Comparison of ENCODE assay signal across 12 mouse cellular contexts in genomic region chr11:60316250-60316649, GRCm38 (mm10). TPM values are rescaled to one million over a fixed set of nuclear protein-coding genes. Genes with fewer than 3 reads are reported as not detected.
DNase-seq lines count a peak whose midpoint lies in the region; ATAC-seq lines count a peak whose summit lies in the region.
"Had no signal": no experiment of that assay in that cellular context is flagged by ENCODE, and none has a peak within 500 bp of the region (broad histone marks: within the 10 kb centered on the region; RNA-seq: fewer than 3 reads in every experiment).

No protein-coding gene starts in this region.

- H3K9me3 ChIP-seq in hindbrain, embryonic 16.5 days (ENCODE audit: control insufficient read depth, low read length): no peaks in the 10 kb centered on the region
- no peaks in the 10 kb centered on the region for H3K9me3 ChIP-seq in hindbrain, embryonic 10.5 days
- no peaks in the 10 kb centered on the region for H3K9me3 ChIP-seq in kidney, embryonic 15.5 days (replicated peaks)
- H3K9me3 ChIP-seq: neural tube, embryonic 12.5 days had no signal

- 34% methylated on average over 7 of the region's 7 CpGs for WGBS in hindbrain, embryonic 16.5 days
- WGBS in hindbrain, embryonic 10.5 days: 82% methylated on average over 7 of the region's 7 CpGs
- 33% methylated on average over 7 of the region's 7 CpGs for WGBS in kidney, embryonic 15.5 days

- DNase-seq in adrenal gland, postnatal 10 days: peak; percentile 25
- DNase-seq in adrenal gland, adult 2 months: no peak
- DNase-seq in hindbrain, embryonic 10.5 days (ENCODE audit: low spot score): no peak
- DNase-seq in MN1 (ENCODE audit: low spot score): peak; percentile 69
- no peak for DNase-seq in urinary bladder, postnatal 4 days (ENCODE audit: low spot score in 2 of 2)
- DNase-seq in frontal cortex, postnatal 10 days (ENCODE audit: low spot score in 2 of 2): no peak
- DNase-seq: heart, adult 18-20 months; thymus, adult 18-20 months had no signal

- no peak for ATAC-seq in hindbrain, embryonic 16.5 days
- no peak for ATAC-seq in kidney, embryonic 15.5 days (replicated peaks; ENCODE audit: low FRiP score)

- no peaks in the 10 kb centered on the region for H3K27me3 ChIP-seq in hindbrain, embryonic 16.5 days (replicated peaks; ENCODE audit: control insufficient read depth, insufficient read depth, low read length)
- H3K27me3 ChIP-seq in hindbrain, embryonic 10.5 days (ENCODE audit: insufficient read depth, poor library complexity, severe bottlenecking): no peaks in the 10 kb centered on the region
- H3K27me3 ChIP-seq in kidney, embryonic 15.5 days: no peaks in the 10 kb centered on the region
- H3K27me3 ChIP-seq: neural tube, embryonic 12.5 days had no signal

- no peak overlapping the region for H3K4me3 ChIP-seq in hindbrain, embryonic 16.5 days (ENCODE audit: low read length)
- no peak overlapping the region for H3K4me3 ChIP-seq in hindbrain, embryonic 10.5 days
- no peak overlapping the region for H3K4me3 ChIP-seq in kidney, embryonic 15.5 days (replicated peaks)
- H3K4me3 ChIP-seq: neural tube, embryonic 12.5 days had no signal

- 0 out of 2 replicates have a peak overlapping the region, but pooled peaks have one; percentile 32 for H3K27ac ChIP-seq in hindbrain, embryonic 16.5 days (ENCODE audit: low read depth, low read length)
- H3K27ac ChIP-seq in hindbrain, embryonic 10.5 days: no peak overlapping the region
- peak overlapping the region; percentile 37 for H3K27ac ChIP-seq in kidney, embryonic 15.5 days
- H3K27ac ChIP-seq: neural tube, embryonic 12.5 days had no signal

- H3K4me1 ChIP-seq in hindbrain, embryonic 16.5 days (ENCODE audit: control insufficient read depth, insufficient read depth, low read depth, low read length): peaks cover 53% of the 10 kb centered on the region
- peaks cover 30% of the 10 kb centered on the region for H3K4me1 ChIP-seq in hindbrain, embryonic 10.5 days (replicated peaks)
- H3K4me1 ChIP-seq in kidney, embryonic 15.5 days: peaks cover 70% of the 10 kb centered on the region

- no peaks in the 10 kb centered on the region for H3K36me3 ChIP-seq in hindbrain, embryonic 16.5 days (ENCODE audit: control insufficient read depth, insufficient read depth, low read length)
- no peaks in the 10 kb centered on the region for H3K36me3 ChIP-seq in hindbrain, embryonic 10.5 days
- 0 out of 2 replicates have a peak, but pooled peaks cover 3% of the 10 kb centered on the region for H3K36me3 ChIP-seq in kidney, embryonic 15.5 days
- H3K36me3 ChIP-seq: neural tube, embryonic 12.5 days had no signal

- no peak overlapping the region for H3K9ac ChIP-seq in hindbrain, embryonic 16.5 days (ENCODE audit: low read depth, low read length)
- H3K9ac ChIP-seq in kidney, embryonic 15.5 days: no peak overlapping the region

- H3K4me2 ChIP-seq in hindbrain, embryonic 16.5 days (ENCODE audit: low read length): no peak overlapping the region
- no peak overlapping the region for H3K4me2 ChIP-seq in kidney, embryonic 15.5 days
- H3K4me2 ChIP-seq: liver, embryonic 11.5 days; neural tube, embryonic 12.5 days had no signal

RNA-seq across cellular contexts. Expression of gene Tom1l2, which starts 36.5 kb away (rescaled TPM):
- 10 to 100 TPM; 49.9 to 61.5 TPM for total RNA-seq in adrenal gland, postnatal 10 days (2021)
- 10 to 100 TPM; 71.9 to 78.5 TPM for total RNA-seq in adrenal gland, adult 2 months (2021)
- 159 and 181 TPM in 2 replicates for polyA plus RNA-seq in adrenal gland, adult 2 months (2012; rRNA removed)
- 69.2 and 79.3 TPM in 2 replicates for polyA plus RNA-seq in hindbrain, embryonic 16.5 days (2015; fragmentation: Nextera tagmentation; extraction: Ambion mirVana)
- polyA plus RNA-seq in hindbrain, embryonic 10.5 days (2016; fragmentation: Nextera tagmentation; extraction: Ambion mirVana): 21.6 and 30.7 TPM in 2 replicates
- polyA plus RNA-seq in kidney, embryonic 15.5 days (2015; fragmentation: Nextera tagmentation; extraction: Ambion mirVana): 27.1 and 33.1 TPM in 2 replicates

RNA-seq across cellular contexts. Expression of gene Drc3, which starts 36.9 kb away (rescaled TPM):
- total RNA-seq in adrenal gland, postnatal 10 days (2021): 1 to 10 TPM; 1.1 to 1.5 TPM
- total RNA-seq in adrenal gland, adult 2 months (2021): 1 to 10 TPM in 1 of 2 experiments, under 1 TPM in 1; 0.61 to 1.5 TPM
- 0.90 and 1.0 TPM in 2 replicates for polyA plus RNA-seq in adrenal gland, adult 2 months (2012; rRNA removed)
- 6.0 and 7.8 TPM in 2 replicates for polyA plus RNA-seq in hindbrain, embryonic 16.5 days (2015; fragmentation: Nextera tagmentation; extraction: Ambion mirVana)
- 2.8 and 6.0 TPM in 2 replicates for polyA plus RNA-seq in hindbrain, embryonic 10.5 days (2016; fragmentation: Nextera tagmentation; extraction: Ambion mirVana)
- polyA plus RNA-seq in kidney, embryonic 15.5 days (2015; fragmentation: Nextera tagmentation; extraction: Ambion mirVana): 1.7 and 2.6 TPM in 2 replicates

Comparison
In these comparisons a context has a peak if more than half of its experiments do, and no peak if none do; other contexts are left out.
1. DNase-seq: peak in adrenal gland, postnatal 10 days (single experiment) and MN1 (single experiment); none in adrenal gland, adult 2 months (single experiment), hindbrain, embryonic 10.5 days (single experiment), urinary bladder, postnatal 4 days (0 of 2) and frontal cortex, postnatal 10 days (0 of 2).